Comparison of ENCODE assay signal across 22 mouse cellular contexts in genomic region chr2:146250236-146250904, GRCm38 (mm10). TPM values are rescaled to one million over a fixed set of nuclear protein-coding genes. Genes with fewer than 3 reads are reported as not detected.
DNase-seq lines count a peak whose midpoint lies in the region; ATAC-seq and TF ChIP-seq lines count a peak whose summit lies in the region.
"Had no signal": no experiment of that assay in that cellular context is flagged by ENCODE, and none has a peak within 500 bp of the region (broad histone marks: within the 10 kb centered on the region; RNA-seq: fewer than 3 reads in every experiment).

No protein-coding gene starts in this region.

- H3K4me1 ChIP-seq in hindbrain, embryonic 15.5 days (replicated peaks) = no peaks in the 10 kb centered on the region
- 0 out of 2 replicates have a peak, but pooled peaks cover 2% of the 10 kb centered on the region for H3K4me1 ChIP-seq in hindbrain, embryonic 11.5 days (replicated peaks; ENCODE audit: control insufficient read depth, insufficient read depth, low read length)
- H3K4me1 ChIP-seq in midbrain, embryonic 11.5 days (ENCODE audit: control insufficient read depth, insufficient read depth, low read length) = peaks cover 4% of the 10 kb centered on the region; the same call in 1 of the 2 replicates
- no peaks in the 10 kb centered on the region for H3K4me1 ChIP-seq in midbrain, embryonic 15.5 days
- no peaks in the 10 kb centered on the region for H3K4me1 ChIP-seq in forebrain, postnatal 0 days (ENCODE audit: insufficient read depth)
- no peaks in the 10 kb centered on the region for H3K4me1 ChIP-seq in liver, postnatal 0 days (ENCODE audit: insufficient read depth)
- H3K4me1 ChIP-seq: liver, embryonic 15.5 days had no signal

- H3K27me3 ChIP-seq in hindbrain, embryonic 15.5 days = no peaks in the 10 kb centered on the region
- no peaks in the 10 kb centered on the region for H3K27me3 ChIP-seq in hindbrain, embryonic 11.5 days (ENCODE audit: control insufficient read depth, insufficient read depth, low read length)
- H3K27me3 ChIP-seq in midbrain, embryonic 11.5 days (ENCODE audit: control insufficient read depth, insufficient read depth, low read length) = no peaks in the 10 kb centered on the region
- H3K27me3 ChIP-seq in midbrain, embryonic 15.5 days (replicated peaks) = no peaks in the 10 kb centered on the region
- H3K27me3 ChIP-seq in forebrain, postnatal 0 days (ENCODE audit: insufficient read depth, low read length) = no peaks in the 10 kb centered on the region
- no peaks in the 10 kb centered on the region for H3K27me3 ChIP-seq in liver, postnatal 0 days (ENCODE audit: insufficient read depth, low read length)
- H3K27me3 ChIP-seq: CH12.LX; embryonic facial prominence, embryonic 15.5 days; limb, embryonic 15.5 days; liver, embryonic 15.5 days had no signal

- ATAC-seq in hindbrain, embryonic 15.5 days (ENCODE audit: low FRiP score, low read depth) = peak; percentile 52
- no peak for ATAC-seq in hindbrain, embryonic 11.5 days (ENCODE audit: low FRiP score)
- no peak for ATAC-seq in midbrain, embryonic 11.5 days (ENCODE audit: low FRiP score)
- ATAC-seq in midbrain, embryonic 15.5 days (replicated peaks) = no peak
- peak; percentile 69; the same call in 1 of the 2 replicates for ATAC-seq in forebrain, postnatal 0 days
- ATAC-seq in liver, postnatal 0 days = no peak
- ATAC-seq: lung, postnatal 0 days had no signal

- TF ChIP-seq CTCF in forebrain, postnatal 0 days (IDR thresholded peaks at IDR 0.05; ENCODE audit: low read depth) = no peak
- no peak for TF ChIP-seq CTCF in liver, postnatal 0 days (IDR thresholded peaks at IDR 0.05; ENCODE audit: low read depth)

- no peaks in the 10 kb centered on the region for H3K36me3 ChIP-seq in hindbrain, embryonic 15.5 days
- H3K36me3 ChIP-seq in hindbrain, embryonic 11.5 days (ENCODE audit: control insufficient read depth, insufficient read depth, low read length) = no peaks in the 10 kb centered on the region
- H3K36me3 ChIP-seq in midbrain, embryonic 11.5 days (ENCODE audit: control insufficient read depth, insufficient read depth, low read length) = no peaks in the 10 kb centered on the region
- no peaks in the 10 kb centered on the region for H3K36me3 ChIP-seq in midbrain, embryonic 15.5 days (replicated peaks)
- H3K36me3 ChIP-seq in forebrain, postnatal 0 days (ENCODE audit: insufficient read depth) = 0 out of 2 replicates have a peak, but pooled peaks cover 6% of the 10 kb centered on the region
- H3K36me3 ChIP-seq in liver, postnatal 0 days (replicated peaks; ENCODE audit: insufficient read depth, low read length) = 0 out of 2 replicates have a peak, but pooled peaks cover 15% of the 10 kb centered on the region
- H3K36me3 ChIP-seq: embryonic facial prominence, embryonic 15.5 days; heart, embryonic 10.5 days; limb, embryonic 15.5 days; liver, embryonic 15.5 days had no signal

- WGBS in hindbrain, embryonic 15.5 days = 59% methylated on average over 6 of the region's 6 CpGs
- 65% methylated on average over 6 of the region's 6 CpGs for WGBS in hindbrain, embryonic 11.5 days
- 72% methylated on average over 6 of the region's 6 CpGs for WGBS in midbrain, embryonic 11.5 days
- WGBS in midbrain, embryonic 15.5 days = 58% methylated on average over 6 of the region's 6 CpGs
- WGBS in forebrain, postnatal 0 days = 48% methylated on average over 6 of the region's 6 CpGs
- 74% methylated on average over 6 of the region's 6 CpGs for WGBS in liver, postnatal 0 days (ENCODE audit: insufficient replicate concordance)

- no peaks in the 10 kb centered on the region; the same call in 1 of the 2 replicates for H3K9me3 ChIP-seq in hindbrain, embryonic 15.5 days
- H3K9me3 ChIP-seq in hindbrain, embryonic 11.5 days (ENCODE audit: control insufficient read depth, low read length) = no peaks in the 10 kb centered on the region
- H3K9me3 ChIP-seq in midbrain, embryonic 11.5 days (ENCODE audit: control insufficient read depth, low read length) = no peaks in the 10 kb centered on the region
- no peaks in the 10 kb centered on the region for H3K9me3 ChIP-seq in midbrain, embryonic 15.5 days
- no peaks in the 10 kb centered on the region for H3K9me3 ChIP-seq in forebrain, postnatal 0 days (ENCODE audit: low read length)
- no peaks in the 10 kb centered on the region for H3K9me3 ChIP-seq in liver, postnatal 0 days (ENCODE audit: low read length)
- H3K9me3 ChIP-seq: embryonic facial prominence, embryonic 15.5 days; heart, embryonic 10.5 days; limb, embryonic 15.5 days; liver, embryonic 15.5 days had no signal

- H3K4me3 ChIP-seq in hindbrain, embryonic 15.5 days = no peak overlapping the region
- H3K4me3 ChIP-seq in hindbrain, embryonic 11.5 days (ENCODE audit: low read depth, low read length) = no peak overlapping the region
- no peak overlapping the region for H3K4me3 ChIP-seq in midbrain, embryonic 11.5 days (ENCODE audit: low read depth, low read length)
- no peak overlapping the region for H3K4me3 ChIP-seq in midbrain, embryonic 15.5 days
- H3K4me3 ChIP-seq in forebrain, postnatal 0 days (ENCODE audit: low read depth, low read length) = no peak overlapping the region
- H3K4me3 ChIP-seq in liver, postnatal 0 days (ENCODE audit: low read depth, low read length) = no peak overlapping the region
- H3K4me3 ChIP-seq: embryonic facial prominence, embryonic 15.5 days; gastrocnemius, adult 2 months; heart, embryonic 10.5 days; limb, embryonic 15.5 days; liver, embryonic 15.5 days had no signal

- H3K9ac ChIP-seq in hindbrain, embryonic 15.5 days = no peak overlapping the region
- no peak overlapping the region for H3K9ac ChIP-seq in hindbrain, embryonic 11.5 days (ENCODE audit: low read depth, low read length)
- H3K9ac ChIP-seq in midbrain, embryonic 11.5 days (ENCODE audit: low read length) = no peak overlapping the region
- no peak overlapping the region for H3K9ac ChIP-seq in midbrain, embryonic 15.5 days
- no peak overlapping the region for H3K9ac ChIP-seq in forebrain, postnatal 0 days
- H3K9ac ChIP-seq in liver, postnatal 0 days (replicated peaks) = no peak overlapping the region
- H3K9ac ChIP-seq: embryonic facial prominence, embryonic 15.5 days; limb, embryonic 15.5 days; liver, embryonic 15.5 days had no signal

- H3K27ac ChIP-seq in hindbrain, embryonic 15.5 days (replicated peaks) = no peak overlapping the region
- H3K27ac ChIP-seq in hindbrain, embryonic 11.5 days (ENCODE audit: low read depth, low read length) = no peak overlapping the region
- H3K27ac ChIP-seq in midbrain, embryonic 11.5 days (ENCODE audit: low read depth, low read length) = no peak overlapping the region
- no peak overlapping the region for H3K27ac ChIP-seq in midbrain, embryonic 15.5 days
- no peak overlapping the region for H3K27ac ChIP-seq in forebrain, postnatal 0 days (ENCODE audit: low read depth, low read length)
- H3K27ac ChIP-seq in liver, postnatal 0 days (ENCODE audit: low read depth) = no peak overlapping the region
- H3K27ac ChIP-seq: embryonic facial prominence, embryonic 15.5 days; gastrocnemius, adult 2 months; heart, embryonic 10.5 days; limb, embryonic 15.5 days; liver, embryonic 15.5 days had no signal

- peak; percentile 85 to 91 for DNase-seq in cerebellum, postnatal 10 days
- no peak for DNase-seq in cerebellum, adult 9-10 months
- DNase-seq in hindbrain, embryonic 11.5 days (ENCODE audit: low spot score) = no peak
- DNase-seq in midbrain, embryonic 11.5 days (ENCODE audit: low spot score, missing footprints) = peak; percentile 79
- DNase-seq in forebrain, postnatal 0 days = peak; percentile 49
- DNase-seq in liver, postnatal 0 days = no peak
- DNase-seq: adrenal gland, postnatal 14 days; gastrocnemius, adult 2 months; kidney, adult 8-10 months; thymus, postnatal 14 days had no signal

- TF ChIP-seq EP300 in liver, postnatal 0 days (IDR thresholded peaks at IDR 0.05; ENCODE audit: low read depth) = no peak

- H3K4me2 ChIP-seq in hindbrain, embryonic 15.5 days = no peak overlapping the region
- H3K4me2 ChIP-seq in hindbrain, embryonic 11.5 days (replicated peaks; ENCODE audit: low read depth, low read length) = no peak overlapping the region
- no peak overlapping the region for H3K4me2 ChIP-seq in midbrain, embryonic 11.5 days
- no peak overlapping the region for H3K4me2 ChIP-seq in midbrain, embryonic 15.5 days
- no peak overlapping the region for H3K4me2 ChIP-seq in forebrain, postnatal 0 days (ENCODE audit: low read depth)
- H3K4me2 ChIP-seq in liver, postnatal 0 days (ENCODE audit: low read depth, low read length) = no peak overlapping the region
- H3K4me2 ChIP-seq: embryonic facial prominence, embryonic 15.5 days; limb, embryonic 15.5 days; liver, embryonic 15.5 days had no signal

RNA-seq across cellular contexts. Expression of gene Insm1, which starts 28.6 kb away (rescaled TPM):
- 3.8 and 5.1 TPM in 2 replicates for polyA plus RNA-seq in hindbrain, embryonic 15.5 days (2015; fragmentation: Nextera tagmentation; extraction: Ambion mirVana)
- polyA plus RNA-seq in hindbrain, embryonic 11.5 days (2014; fragmentation: Nextera tagmentation; extraction: Ambion mirVana) = 11.9 and 12.3 TPM in 2 replicates
- polyA plus RNA-seq in midbrain, embryonic 11.5 days (2014; fragmentation: Nextera tagmentation; extraction: Ambion mirVana) = 11.7 and 12.5 TPM in 2 replicates
- 3.5 and 4.2 TPM in 2 replicates for polyA plus RNA-seq in midbrain, embryonic 15.5 days (2015; fragmentation: Nextera tagmentation; extraction: Ambion mirVana)
- total RNA-seq in forebrain, postnatal 0 days (2014; rRNA removed) = 16.8 and 30.8 TPM in 2 replicates
- polyA plus RNA-seq in forebrain, postnatal 0 days (2015; fragmentation: Nextera tagmentation; extraction: Ambion mirVana) = 4.6 and 4.8 TPM in 2 replicates
- not detected in 2 replicates for polyA plus RNA-seq in liver, postnatal 0 days (2015; fragmentation: Nextera tagmentation; extraction: Ambion mirVana)
- total RNA-seq: CH12.LX; gastrocnemius, adult 2 months; megakaryocyte progenitor cell, adult 5-6 weeks; MEL had no signal
- polyA plus RNA-seq: gonadal fat pad, adult 2 months; heart, postnatal 0 days; liver, embryonic 15.5 days had no signal

Comparison
In these comparisons a context has a peak if more than half of its experiments do, and no peak if none do; other contexts are left out.
1. DNase-seq: peak in cerebellum, postnatal 10 days (2 of 2), midbrain, embryonic 11.5 days (single experiment) and forebrain, postnatal 0 days (single experiment); none in cerebellum, adult 9-10 months (single experiment), hindbrain, embryonic 11.5 days (single experiment) and liver, postnatal 0 days (single experiment).
2. ATAC-seq: peak in hindbrain, embryonic 15.5 days (single experiment) and forebrain, postnatal 0 days (single experiment); none in hindbrain, embryonic 11.5 days (single experiment), midbrain, embryonic 11.5 days (single experiment), midbrain, embryonic 15.5 days (single experiment) and liver, postnatal 0 days (single experiment).